Mouse (Mus musculus) MN1 (cell line): ENCODE data around the gene Pkd1l3.

Source experiments
- DNase-seq: peaks from one replicate; pipeline ENCODE4 v3.0.0-alpha.2; 2016; ENCODE audit warnings: low spot score

Pkd1l3 gene

GRCm38 (mm10) chr8:109704565-109705319, 90.4 kb downstream of the Pkd1l3 start:
- peak; percentile 19 for DNase-seq

- peak; percentile 96 for DNase-seq
These were observed 91.2 kb downstream of the Pkd1l3 start, which contains the start of gene Zfp821 for GRCm38 (mm10) chr8:109705320-109706075. Gene Zfp821, plus strand, starts transcription at chr8:109705546.

- DNase-seq = peak; percentile 50
These were observed 92.0 kb downstream of the Pkd1l3 start for GRCm38 (mm10) chr8:109706076-109706873.

GRCm38 (mm10) chr8:109706874-109707237, 92.5 kb downstream of the Pkd1l3 start:
- peak; percentile 85 for DNase-seq

- DNase-seq = no peak
These were observed 93.6 kb downstream of the Pkd1l3 start for GRCm38 (mm10) chr8:109707921-109708320.

GRCm38 (mm10) chr8:109712521-109712920, 98.2 kb downstream of the Pkd1l3 start:
- DNase-seq = no peak

- DNase-seq = no peak
These were observed 100.6 kb downstream of the Pkd1l3 start for GRCm38 (mm10) chr8:109714961-109715360.
